Mouse (Mus musculus): ENCODE results near the gene Ap5b1. TPM values are rescaled to one million over a fixed set of nuclear protein-coding genes. Genes with fewer than 3 reads are reported as not detected.

Ap5b1 gene
- polyA plus RNA-seq, 1 experiment from 2014 or later: 2.0 TPM

DNA sequence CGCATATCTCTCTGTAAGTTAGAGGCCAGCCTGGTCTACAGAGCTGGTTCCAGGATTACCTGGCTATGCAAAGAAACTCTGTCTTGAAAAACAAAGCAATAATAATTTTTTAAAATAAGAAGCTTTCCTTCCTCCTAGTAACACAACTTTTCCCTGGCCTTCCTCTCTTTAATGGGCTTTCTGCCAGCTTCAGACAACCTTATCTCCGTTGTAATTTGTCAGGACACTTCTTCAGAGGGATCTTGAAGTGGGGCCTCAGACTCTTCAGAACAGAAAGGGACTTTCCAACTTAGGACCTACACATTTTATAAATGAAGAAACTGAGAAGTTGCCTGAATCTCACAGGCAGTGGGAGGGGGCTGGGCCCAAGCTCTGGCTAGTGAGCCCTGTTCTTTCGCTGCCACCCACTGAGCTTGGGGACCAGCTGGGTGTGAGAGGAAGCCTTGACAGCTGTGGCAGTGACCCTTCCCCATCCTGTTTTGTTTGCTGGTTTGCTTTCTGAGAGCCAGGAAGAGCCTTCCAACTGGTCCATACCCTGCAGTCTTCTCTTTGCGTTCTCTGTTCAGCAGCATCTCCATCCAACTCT, 20.3 kb upstream of the Ap5b1 start:
- ATAC-seq: no peak
- Histone ChIP-seq H3K9me3 (ENCODE audit: control insufficient read depth, low read length) (no peaks in the 10 kb centered on the region), H3K27ac (ENCODE audit: low read length) (no peak overlapping the region), H3K4me3 (replicated peaks; ENCODE audit: low read length) (no peak overlapping the region), H3K36me3 (ENCODE audit: control insufficient read depth, insufficient read depth) (no peaks in the 10 kb centered on the region), H3K4me2 (ENCODE audit: low read length) (no peak overlapping the region), H3K4me1 (replicated peaks; ENCODE audit: control insufficient read depth, insufficient read depth, low read length) (no peaks in the 10 kb centered on the region), H3K27me3 (replicated peaks; ENCODE audit: control insufficient read depth, insufficient read depth, low read length) (no peaks in the 10 kb centered on the region), H3K9ac (replicated peaks; ENCODE audit: low read depth, low read length) (no peak overlapping the region)
- WGBS: 89% methylated on average over 4 of the region's 4 CpGs

DNA sequence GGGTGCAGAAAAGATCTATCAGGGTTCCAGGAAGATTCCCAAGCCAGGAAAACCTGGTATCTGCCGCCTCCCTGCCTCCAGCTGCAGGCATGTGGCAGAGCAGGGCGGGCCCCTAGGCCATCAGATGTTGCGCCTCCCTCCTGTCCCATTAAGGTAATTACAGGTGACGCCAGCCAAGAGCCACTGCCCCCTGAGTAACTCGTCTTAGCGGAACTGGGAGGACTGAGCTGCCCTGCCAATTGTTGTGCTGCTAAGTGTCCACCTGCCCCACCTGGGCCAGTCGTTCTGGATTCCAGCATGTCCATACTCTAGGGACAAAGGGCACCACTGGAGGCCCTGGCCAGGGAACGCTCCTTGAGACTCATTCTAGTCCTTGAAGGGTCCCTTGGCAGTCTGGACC, 14.0 kb upstream of the Ap5b1 start:
- H3K9me3 ChIP-seq (ENCODE audit: control insufficient read depth, low read length): no peaks in the 10 kb centered on the region
- 56% methylated on average over 8 of the region's 8 CpGs for WGBS
- H3K36me3 ChIP-seq (ENCODE audit: control insufficient read depth, insufficient read depth): no peaks in the 10 kb centered on the region
- H3K9ac ChIP-seq (replicated peaks; ENCODE audit: low read depth, low read length): no peak overlapping the region
- no peak overlapping the region for H3K27ac ChIP-seq (ENCODE audit: low read length)
- no peak for ATAC-seq
- peaks cover 17% of the 10 kb centered on the region for H3K27me3 ChIP-seq (replicated peaks; ENCODE audit: control insufficient read depth, insufficient read depth, low read length)
- H3K4me2 ChIP-seq (ENCODE audit: low read length): no peak overlapping the region
- H3K4me1 ChIP-seq (replicated peaks; ENCODE audit: control insufficient read depth, insufficient read depth, low read length): no peaks in the 10 kb centered on the region
- no peak overlapping the region for H3K4me3 ChIP-seq (replicated peaks; ENCODE audit: low read length)

DNA sequence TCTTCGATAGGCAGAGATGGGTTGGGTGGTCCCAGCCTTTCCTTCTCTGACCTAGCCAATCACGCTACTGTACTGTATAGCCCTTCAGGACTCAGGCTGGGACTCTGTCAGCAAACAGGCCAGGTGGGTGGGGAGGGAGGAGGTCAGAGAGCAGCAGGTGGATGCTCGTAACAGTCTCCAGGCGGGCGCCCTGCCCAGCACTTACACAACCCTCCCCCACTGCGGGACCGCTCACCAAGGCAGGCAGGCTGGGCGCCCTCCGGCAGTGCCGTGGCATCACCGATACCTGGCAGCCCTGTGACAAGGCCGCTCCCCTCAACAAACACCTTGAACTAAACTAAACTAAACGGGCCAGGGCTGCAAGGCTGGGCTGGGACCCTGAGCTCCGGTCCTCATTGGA, 13.6 kb upstream of the Ap5b1 start:
- H3K9ac ChIP-seq (replicated peaks; ENCODE audit: low read depth, low read length): no peak overlapping the region

DNA sequence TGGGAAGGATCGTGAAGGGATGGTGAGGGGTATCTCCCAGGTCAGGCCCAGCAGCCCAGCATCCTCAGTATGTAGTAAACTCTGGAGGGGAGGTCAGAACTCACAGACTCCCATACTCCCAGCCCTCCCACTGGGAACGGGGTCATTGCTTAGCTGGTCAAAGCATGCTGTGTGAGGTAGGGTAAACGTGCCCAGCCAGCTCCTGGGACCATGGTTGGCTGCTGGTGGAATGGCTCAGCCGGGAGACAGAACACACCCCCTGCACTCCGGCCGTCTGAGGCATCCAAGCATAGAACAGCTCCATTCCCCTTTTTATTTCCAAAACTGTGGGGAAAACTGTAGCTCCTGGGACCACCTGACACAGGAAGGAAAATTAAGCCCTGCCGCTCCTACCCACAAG, 9.7 kb upstream of the Ap5b1 start:
- Histone ChIP-seq H3K4me1 (replicated peaks; ENCODE audit: control insufficient read depth, insufficient read depth, low read length) (peaks cover 12% of the 10 kb centered on the region), H3K9ac (replicated peaks; ENCODE audit: low read depth, low read length) (no peak overlapping the region), H3K27me3 (replicated peaks; ENCODE audit: control insufficient read depth, insufficient read depth, low read length) (peaks cover 58% of the 10 kb centered on the region), H3K9me3 (ENCODE audit: control insufficient read depth, low read length) (no peaks in the 10 kb centered on the region), H3K4me2 (ENCODE audit: low read length) (no peak overlapping the region), H3K4me3 (replicated peaks; ENCODE audit: low read length) (no peak overlapping the region), H3K27ac (ENCODE audit: low read length) (no peak overlapping the region), H3K36me3 (ENCODE audit: control insufficient read depth, insufficient read depth) (no peaks in the 10 kb centered on the region)
- WGBS: 42% methylated on average over 7 of the region's 7 CpGs
- no peak for ATAC-seq

More for the DNA sequence above, 13.6 kb upstream of the Ap5b1 start:
- H3K9me3 ChIP-seq (ENCODE audit: control insufficient read depth, low read length): no peaks in the 10 kb centered on the region
- no peak overlapping the region for H3K27ac ChIP-seq (ENCODE audit: low read length)
- H3K36me3 ChIP-seq (ENCODE audit: control insufficient read depth, insufficient read depth): no peaks in the 10 kb centered on the region
- no peaks in the 10 kb centered on the region for H3K4me1 ChIP-seq (replicated peaks; ENCODE audit: control insufficient read depth, insufficient read depth, low read length)
- no peak for ATAC-seq
- H3K27me3 ChIP-seq (replicated peaks; ENCODE audit: control insufficient read depth, insufficient read depth, low read length): peaks cover 21% of the 10 kb centered on the region
- no peak overlapping the region for H3K4me3 ChIP-seq (replicated peaks; ENCODE audit: low read length)
- 78% methylated on average over 14 of the region's 14 CpGs for WGBS
- H3K4me2 ChIP-seq (ENCODE audit: low read length): no peak overlapping the region

DNA sequence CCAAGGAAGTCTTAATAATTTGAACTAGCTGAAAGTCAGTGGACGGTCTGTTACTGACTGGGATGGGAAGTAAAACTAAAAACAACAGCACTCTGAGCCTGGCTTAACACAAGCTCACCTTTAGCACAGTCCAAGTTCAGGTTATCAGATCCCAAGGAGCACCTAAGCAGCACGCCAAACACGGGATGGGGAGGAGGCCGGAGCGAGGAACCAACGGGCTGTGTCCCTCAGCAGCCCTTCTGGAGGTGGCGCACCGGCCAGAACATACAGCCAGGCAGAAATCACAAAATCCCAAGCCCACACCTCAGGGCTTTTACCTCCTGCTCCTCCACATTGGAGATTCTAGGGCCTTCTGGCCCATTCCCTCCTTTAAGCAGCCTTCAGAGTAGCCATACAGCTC, 9.1 kb upstream of the Ap5b1 start:
- Histone ChIP-seq H3K9ac (replicated peaks; ENCODE audit: low read depth, low read length) (no peak overlapping the region), H3K4me2 (ENCODE audit: low read length) (no peak overlapping the region), H3K4me1 (replicated peaks; ENCODE audit: control insufficient read depth, insufficient read depth, low read length) (peaks cover 12% of the 10 kb centered on the region), H3K27ac (ENCODE audit: low read length) (no peak overlapping the region), H3K9me3 (ENCODE audit: control insufficient read depth, low read length) (no peaks in the 10 kb centered on the region), H3K36me3 (ENCODE audit: control insufficient read depth, insufficient read depth) (no peaks in the 10 kb centered on the region), H3K27me3 (replicated peaks; ENCODE audit: control insufficient read depth, insufficient read depth, low read length) (peaks cover 60% of the 10 kb centered on the region), H3K4me3 (replicated peaks; ENCODE audit: low read length) (no peak overlapping the region)
- WGBS: 56% methylated on average over 8 of the region's 8 CpGs
- ATAC-seq: no peak

DNA sequence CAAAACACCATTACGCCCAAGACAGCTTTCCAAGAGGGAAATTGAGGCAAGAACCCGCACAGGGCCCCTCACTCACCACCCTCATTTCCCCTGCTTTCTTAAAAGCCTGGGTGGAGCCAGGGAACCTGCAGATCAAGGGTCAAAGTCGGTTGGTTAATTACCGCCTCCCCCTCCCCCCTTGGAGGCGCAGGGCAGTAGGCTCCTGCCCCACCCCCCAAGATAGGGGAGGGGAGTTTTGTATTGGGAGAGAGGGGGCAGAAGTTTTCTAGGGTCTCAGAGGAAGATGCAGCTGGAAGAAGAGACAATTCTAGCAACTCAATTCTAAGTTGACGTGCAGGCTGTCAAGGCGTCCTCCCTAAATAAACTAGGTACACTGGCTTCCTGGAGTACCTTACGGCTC, 8.6 kb upstream of the Ap5b1 start:
- H3K9ac ChIP-seq (replicated peaks; ENCODE audit: low read depth, low read length): no peak overlapping the region
- no peak for ATAC-seq
- H3K4me1 ChIP-seq (replicated peaks; ENCODE audit: control insufficient read depth, insufficient read depth, low read length): peaks cover 12% of the 10 kb centered on the region
- peaks cover 62% of the 10 kb centered on the region for H3K27me3 ChIP-seq (replicated peaks; ENCODE audit: control insufficient read depth, insufficient read depth, low read length)
- no peaks in the 10 kb centered on the region for H3K36me3 ChIP-seq (ENCODE audit: control insufficient read depth, insufficient read depth)
- H3K9me3 ChIP-seq (ENCODE audit: control insufficient read depth, low read length): no peaks in the 10 kb centered on the region
- no peak overlapping the region for H3K27ac ChIP-seq (ENCODE audit: low read length)
- H3K4me3 ChIP-seq (replicated peaks; ENCODE audit: low read length): no peak overlapping the region
- no peak overlapping the region for H3K4me2 ChIP-seq (ENCODE audit: low read length)
- 16% methylated on average over 8 of the region's 8 CpGs for WGBS

DNA sequence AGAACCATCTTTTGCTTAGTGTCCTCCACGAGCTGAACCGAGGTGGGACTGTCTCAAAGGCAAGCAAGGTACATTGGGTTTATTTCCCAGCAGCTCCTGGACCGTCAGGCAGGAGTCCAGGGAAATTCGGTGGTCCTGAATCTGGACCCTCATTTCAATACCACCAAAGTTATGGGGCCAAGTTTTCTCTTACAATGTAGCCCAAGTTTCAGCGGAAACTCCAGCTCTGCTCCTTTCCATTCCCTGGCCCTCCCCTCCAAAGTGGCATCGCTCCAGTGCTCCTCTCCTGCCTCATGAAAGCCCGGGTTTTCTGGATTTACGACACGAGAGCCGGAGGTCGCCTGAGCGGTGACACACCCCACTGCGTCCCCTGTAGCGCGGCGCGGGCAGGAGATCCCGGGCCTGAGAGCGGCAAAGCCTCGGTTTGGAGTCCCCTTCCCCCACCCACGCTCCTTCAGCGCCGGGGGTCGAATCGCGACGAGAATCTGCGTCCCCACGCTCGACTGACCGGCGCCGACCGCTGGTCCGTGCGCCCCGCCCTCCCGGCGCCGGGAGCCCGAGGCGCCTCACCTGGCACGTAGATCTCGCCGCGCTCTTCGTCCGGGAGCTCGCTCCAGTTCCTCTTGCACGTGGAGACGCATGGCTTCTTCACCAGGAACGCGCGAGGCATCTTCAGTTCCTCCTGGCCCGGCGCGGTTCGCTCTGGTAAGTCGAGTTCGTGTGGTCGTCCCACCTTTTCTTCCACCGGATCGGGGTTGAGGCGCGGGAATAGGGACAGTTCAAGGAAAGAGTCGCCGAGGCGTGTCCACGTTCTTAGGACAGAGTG, 8.0 kb upstream of the Ap5b1 start:
- no peak for ATAC-seq
- no peaks in the 10 kb centered on the region for H3K9me3 ChIP-seq (ENCODE audit: control insufficient read depth, low read length)
- H3K4me3 ChIP-seq (replicated peaks; ENCODE audit: low read length): peak overlapping the region; percentile 32
- no peak overlapping the region for H3K27ac ChIP-seq (ENCODE audit: low read length)
- H3K36me3 ChIP-seq (ENCODE audit: control insufficient read depth, insufficient read depth): no peaks in the 10 kb centered on the region
- H3K4me2 ChIP-seq (ENCODE audit: low read length): peak overlapping the region; percentile 58
- H3K27me3 ChIP-seq (replicated peaks; ENCODE audit: control insufficient read depth, insufficient read depth, low read length): peaks cover 68% of the 10 kb centered on the region
- under 1% methylated on average over 69 of the region's 69 CpGs for WGBS
- no peak overlapping the region for H3K9ac ChIP-seq (replicated peaks; ENCODE audit: low read depth, low read length)
- H3K4me1 ChIP-seq (replicated peaks; ENCODE audit: control insufficient read depth, insufficient read depth, low read length): peaks cover 12% of the 10 kb centered on the region

DNA sequence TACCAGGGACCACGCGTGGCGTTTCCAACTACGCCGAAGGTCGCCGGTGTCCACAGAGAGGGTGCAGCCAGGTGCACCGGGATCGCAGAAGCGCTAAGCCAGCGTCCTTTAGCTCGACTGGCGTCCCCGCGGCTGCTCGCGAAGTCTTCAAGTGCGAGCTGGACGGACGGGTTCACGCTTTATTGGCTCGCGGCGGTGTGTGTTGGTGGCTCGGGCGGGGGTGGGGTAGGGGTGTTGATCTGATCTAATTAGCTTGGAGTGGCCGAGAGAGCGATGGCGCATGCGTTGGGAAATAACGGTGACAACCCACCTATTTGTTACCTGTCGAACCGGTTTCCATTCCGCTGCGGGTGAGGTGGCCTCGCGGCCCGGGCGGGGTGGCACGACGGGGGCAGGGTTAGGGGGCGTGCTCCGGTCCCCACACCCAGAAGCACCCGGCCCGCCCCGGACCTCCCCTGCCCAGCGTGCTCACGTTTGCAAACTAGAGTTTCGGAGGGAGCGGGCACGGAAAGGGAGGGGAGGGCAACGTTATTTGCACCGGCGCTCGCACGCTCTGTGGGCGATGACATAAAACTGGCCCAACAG, 7.3 kb upstream of the Ap5b1 start, which contains the start of gene Ovol1:
Ovol1 (minus strand) TSS at position 190 of the 585 bp plus-strand sequence.
- H3K36me3 ChIP-seq (ENCODE audit: control insufficient read depth, insufficient read depth): no peaks in the 10 kb centered on the region
- WGBS: under 1% methylated on average over 57 of the region's 57 CpGs
- peak within 1 kb of the TSS; percentile 58 for H3K4me2 ChIP-seq (ENCODE audit: low read length)
- peaks cover 68% of the 10 kb centered on the region for H3K27me3 ChIP-seq (replicated peaks; ENCODE audit: control insufficient read depth, insufficient read depth, low read length)
- no peak within 1 kb of the TSS for H3K9ac ChIP-seq (replicated peaks; ENCODE audit: low read depth, low read length)
- no peak for ATAC-seq
- H3K27ac ChIP-seq (ENCODE audit: low read length): no peak within 1 kb of the TSS
- H3K9me3 ChIP-seq (ENCODE audit: control insufficient read depth, low read length): no peaks in the 10 kb centered on the region
- H3K4me1 ChIP-seq (replicated peaks; ENCODE audit: control insufficient read depth, insufficient read depth, low read length): peaks cover 12% of the 10 kb centered on the region
- H3K4me3 ChIP-seq (replicated peaks; ENCODE audit: low read length): peak within 1 kb of the TSS; percentile 32

DNA sequence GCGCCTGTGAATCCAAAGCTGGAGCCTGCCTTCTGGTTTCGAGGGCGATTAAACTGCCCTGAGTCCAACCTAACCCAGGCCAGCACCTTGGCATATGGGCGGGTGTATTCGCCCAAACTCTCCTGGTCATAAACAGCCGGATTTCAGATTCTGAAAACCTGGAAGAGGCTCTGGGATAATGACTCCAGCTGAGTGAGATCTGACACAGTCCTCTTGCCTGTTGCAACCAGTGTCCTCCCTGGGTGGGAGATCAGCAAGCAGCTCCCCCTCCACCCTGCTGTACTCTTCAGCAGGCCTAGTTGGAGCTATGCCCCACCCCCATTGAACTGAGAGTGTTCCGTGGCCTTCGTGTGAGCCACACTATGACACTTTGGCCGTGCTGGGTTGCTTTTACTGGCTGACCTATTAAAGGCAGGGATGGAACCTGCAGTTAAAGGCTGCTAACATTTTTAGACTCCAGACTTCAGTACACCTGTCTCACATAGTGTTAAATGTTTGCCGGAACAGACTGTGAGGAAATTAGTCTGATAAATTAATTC, 6.5 kb upstream of the Ap5b1 start:
- 13% methylated on average over 10 of the region's 10 CpGs for WGBS
- Histone ChIP-seq H3K4me3 (replicated peaks; ENCODE audit: low read length) (no peak overlapping the region; the same call in 1 of the 2 replicates), H3K27ac (ENCODE audit: low read length) (no peak overlapping the region), H3K4me2 (ENCODE audit: low read length) (no peak overlapping the region), H3K27me3 (replicated peaks; ENCODE audit: control insufficient read depth, insufficient read depth, low read length) (peaks cover 69% of the 10 kb centered on the region), H3K9ac (replicated peaks; ENCODE audit: low read depth, low read length) (no peak overlapping the region), H3K36me3 (ENCODE audit: control insufficient read depth, insufficient read depth) (no peaks in the 10 kb centered on the region), H3K9me3 (ENCODE audit: control insufficient read depth, low read length) (no peaks in the 10 kb centered on the region), H3K4me1 (replicated peaks; ENCODE audit: control insufficient read depth, insufficient read depth, low read length) (peaks cover 12% of the 10 kb centered on the region)
- no peak for ATAC-seq
